Mouse (Mus musculus): Measurements from ENCODE around the gene Crnn. TPM values are rescaled to one million over a fixed set of nuclear protein-coding genes. Genes with fewer than 3 reads are reported as not detected.

The Crnn gene
- polyA plus RNA-seq (2012) = not detected in 2 replicates

DNA sequence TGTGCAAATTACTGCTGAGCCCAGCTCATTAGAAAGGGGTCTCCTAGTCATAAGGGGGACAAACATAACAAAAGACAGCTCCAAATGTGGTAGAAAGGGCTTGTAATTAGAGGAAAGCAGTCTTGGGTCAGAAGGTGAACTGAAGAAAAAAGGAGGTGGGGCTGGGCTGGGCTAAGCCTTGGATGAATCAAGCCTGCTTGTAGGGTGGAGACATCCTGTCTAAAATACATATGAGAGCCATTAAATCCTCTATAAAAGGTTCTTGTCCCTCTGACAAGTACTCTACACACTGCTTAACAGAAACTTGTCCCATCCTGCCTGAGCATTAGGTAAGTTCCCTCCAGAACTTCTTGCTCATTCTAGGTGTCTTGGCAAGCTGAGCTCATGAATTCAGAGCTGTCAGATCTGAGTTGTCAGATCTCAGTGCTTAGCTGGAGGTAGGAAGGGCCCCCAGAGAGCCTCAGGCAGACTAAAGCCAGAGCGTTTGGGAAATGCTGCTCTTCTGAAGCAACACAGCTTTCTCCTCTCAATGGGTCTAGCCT, at the start of gene Crnn:
Crnn (plus strand) TSS at position 278 of the 542 bp plus-strand sequence.
- no peak for TF ChIP-seq GATA1 (IDR thresholded peaks at IDR 0.05; ENCODE audit: low read length)

- TF ChIP-seq GATA1 (IDR thresholded peaks at IDR 0.05; ENCODE audit: low read length) = no peak
Measured at GRCm38 (mm10) chr3:93096447-93096846, 48.1 kb upstream of the Crnn start.

DNA sequence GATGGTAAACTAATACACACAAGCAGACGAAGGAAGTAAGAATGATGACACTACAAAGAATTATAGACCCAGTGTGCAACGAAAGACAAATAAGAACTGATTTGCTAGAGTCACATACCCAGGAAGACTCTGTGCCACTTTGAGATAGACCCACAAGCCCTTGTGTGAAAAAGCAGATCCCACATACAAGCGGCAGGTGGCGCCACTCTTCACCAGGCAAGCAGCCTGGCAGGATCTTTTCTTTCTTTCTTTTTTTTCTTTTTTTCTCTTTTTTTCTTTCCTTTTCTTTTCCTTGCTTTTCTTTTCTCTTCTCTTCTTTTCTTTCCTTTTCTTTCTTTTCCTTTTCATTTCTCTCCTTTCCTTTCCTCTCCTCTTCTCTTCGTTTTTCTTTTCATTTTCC, 32.9 kb upstream of the Crnn start:
- TF ChIP-seq GATA1 (IDR thresholded peaks at IDR 0.05; ENCODE audit: low read length) = no peak

- no peak for TF ChIP-seq GATA1 (IDR thresholded peaks at IDR 0.05; ENCODE audit: low read length)
Measured at GRCm38 (mm10) chr3:93114481-93114880, 30.1 kb upstream of the Crnn start.

- no peak for TF ChIP-seq GATA1 (IDR thresholded peaks at IDR 0.05; ENCODE audit: low read length)
Measured at GRCm38 (mm10) chr3:93119101-93119500, 25.5 kb upstream of the Crnn start.

DNA sequence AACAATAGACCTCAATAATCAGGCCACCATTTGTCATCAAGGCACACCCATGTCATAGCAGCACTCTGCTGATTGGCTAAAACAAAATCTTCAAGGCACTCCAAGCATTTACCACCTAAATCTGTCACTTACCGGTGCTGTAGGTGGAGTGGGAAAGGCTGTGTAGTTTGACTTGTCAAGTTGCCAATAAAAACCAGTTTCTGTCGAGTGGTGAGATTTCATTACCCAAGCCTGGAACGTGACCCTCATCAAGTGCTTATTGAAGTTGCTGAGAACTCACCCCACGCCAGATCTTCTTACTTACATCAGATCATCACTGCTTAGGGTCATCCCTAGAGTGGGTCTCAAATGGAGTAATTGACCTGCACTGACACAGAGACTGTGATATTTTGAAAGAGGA, 16.5 kb upstream of the Crnn start:
- no peak for TF ChIP-seq GATA1 (IDR thresholded peaks at IDR 0.05; ENCODE audit: low read length)

DNA sequence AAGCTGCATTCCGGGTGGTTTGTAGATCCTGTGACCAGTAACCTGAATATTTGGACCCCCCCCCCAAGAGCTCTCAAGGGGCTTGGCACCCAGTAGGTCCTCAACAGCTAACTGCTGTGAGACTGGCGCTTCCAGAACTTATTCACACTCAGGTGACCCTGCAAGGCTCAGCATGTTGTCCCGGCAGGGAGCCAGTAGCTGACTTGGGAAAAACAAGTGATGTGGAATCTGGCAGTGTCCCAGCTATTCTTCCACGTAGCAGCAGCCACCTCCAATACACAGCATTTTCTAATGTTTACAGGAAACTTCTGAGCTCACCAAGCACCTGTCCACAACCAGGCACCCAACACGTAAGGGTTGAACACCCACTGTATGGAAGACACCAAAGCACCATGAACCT, 15.5 kb upstream of the Crnn start:
- no peak for TF ChIP-seq GATA1 (IDR thresholded peaks at IDR 0.05; ENCODE audit: low read length)

DNA sequence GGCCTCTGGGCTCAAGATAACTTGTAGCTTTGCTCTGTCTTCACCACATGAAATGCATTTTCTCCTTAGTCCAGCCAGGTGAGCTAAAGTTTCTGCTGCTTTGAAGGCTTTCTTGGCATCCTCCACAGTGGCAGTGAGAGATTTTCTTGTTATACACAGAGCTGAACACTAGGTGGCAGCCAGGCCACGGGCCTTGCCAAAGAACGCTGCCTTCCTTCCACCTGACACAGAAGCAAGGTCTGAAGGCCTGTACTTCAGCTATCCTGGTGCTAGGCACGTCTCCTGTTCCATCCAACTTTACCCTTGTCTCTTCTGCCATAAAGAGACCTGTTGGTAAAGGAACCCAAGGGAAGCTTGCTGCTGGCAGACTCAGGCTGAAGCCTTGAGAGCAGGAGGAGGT, 14.1 kb upstream of the Crnn start:
- no peak for TF ChIP-seq GATA1 (IDR thresholded peaks at IDR 0.05; ENCODE audit: low read length)

DNA sequence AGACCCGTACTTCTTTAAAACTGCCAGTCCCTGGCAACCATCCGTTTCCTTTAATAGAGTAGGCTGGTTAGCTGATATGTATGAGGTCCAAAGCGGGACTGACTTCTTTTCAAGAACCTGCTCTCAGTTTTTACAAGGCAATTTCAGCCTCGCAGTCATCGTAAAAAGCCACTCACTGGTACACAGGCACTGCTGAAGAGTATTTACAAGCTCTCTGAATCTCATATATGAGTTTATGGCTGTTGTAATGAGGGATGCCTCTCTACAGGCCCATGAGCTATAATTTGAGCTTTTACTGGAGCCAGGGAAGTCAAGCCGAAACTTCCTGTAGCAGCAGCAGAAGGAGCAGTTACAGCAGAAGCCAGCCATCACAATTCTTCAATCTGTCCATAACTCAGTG, 17.9 kb downstream of the Crnn start:
- no peak for TF ChIP-seq GATA1 (IDR thresholded peaks at IDR 0.05; ENCODE audit: low read length)

DNA sequence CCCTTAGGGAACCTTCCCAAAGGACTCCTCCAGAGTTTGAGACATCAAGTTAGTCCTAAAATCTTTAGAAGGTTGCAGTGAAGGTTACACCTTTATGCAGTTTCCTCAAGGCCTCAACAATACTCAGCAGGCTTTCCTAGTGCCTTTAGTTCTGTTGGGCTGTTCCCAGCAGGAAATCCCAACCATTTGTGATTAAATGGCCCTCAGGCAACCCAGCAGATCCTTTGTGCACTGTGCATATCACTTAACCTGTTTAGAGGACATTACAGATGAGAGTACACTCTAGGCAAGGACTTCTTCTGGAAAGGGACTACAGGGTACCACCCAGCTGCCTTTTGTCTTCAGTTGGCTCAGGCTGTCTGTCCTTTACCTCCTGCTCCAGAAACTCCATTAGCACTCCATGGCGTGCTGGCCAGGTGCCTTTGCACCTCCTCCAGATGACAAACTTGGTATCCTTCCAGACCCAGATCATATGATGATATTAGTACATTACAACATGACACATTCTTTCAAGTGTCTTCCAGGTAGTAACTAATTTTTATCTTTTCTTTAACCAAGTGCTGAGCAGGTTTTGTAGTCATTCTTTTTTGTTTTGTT, 18.5 kb downstream of the Crnn start:
- TF ChIP-seq GATA1 (IDR thresholded peaks at IDR 0.05; ENCODE audit: low read length) = no peak

- no peak for TF ChIP-seq GATA1 (IDR thresholded peaks at IDR 0.05; ENCODE audit: low read length)
Measured at GRCm38 (mm10) chr3:93180856-93181255, 36.3 kb downstream of the Crnn start.

GRCm38 (mm10) chr3:93196978-93197377, 52.4 kb downstream of the Crnn start, which contains the start of gene Flg2:
Flg2 (plus strand) TSS chr3:93197278.
- TF ChIP-seq GATA1 (IDR thresholded peaks at IDR 0.05; ENCODE audit: low read length) = no peak

Other genes with a start within 250 kb of the Crnn start
- not detected in 2 replicates for gene Lce3a, start 218.6 kb upstream of the Crnn start, polyA plus RNA-seq (2012)
- gene Lce3b, start 211.8 kb upstream of the Crnn start, polyA plus RNA-seq (2012) = not detected in 2 replicates
- not detected in 2 replicates for gene Lce3c, start 200.3 kb upstream of the Crnn start, polyA plus RNA-seq (2012)
- gene Lce3d, start 187.4 kb upstream of the Crnn start, polyA plus RNA-seq (2012) = not detected in 2 replicates
- gene Lce3e, start 177.7 kb upstream of the Crnn start, polyA plus RNA-seq (2012) = not detected in 2 replicates
- gene Lce3f, start 152.6 kb upstream of the Crnn start, polyA plus RNA-seq (2012) = not detected in 2 replicates
- gene Crct1, start 129.1 kb upstream of the Crnn start, polyA plus RNA-seq (2012) = not detected in 2 replicates
- gene Lce1m, start 125.7 kb upstream of the Crnn start, polyA plus RNA-seq (2012) = not detected in 2 replicates
- gene Gm4858, start 76.0 kb upstream of the Crnn start, polyA plus RNA-seq (2012) = not detected in 2 replicates
- gene Flg2, start 52.5 kb downstream of the Crnn start, polyA plus RNA-seq (2012) = not detected in 2 replicates
- not detected in 2 replicates for gene Flg, start 128.7 kb downstream of the Crnn start, polyA plus RNA-seq (2012)
- not detected in 2 replicates for gene Hrnr, start 175.0 kb downstream of the Crnn start, polyA plus RNA-seq (2012)
- gene Rptn, start 248.9 kb downstream of the Crnn start, polyA plus RNA-seq (2012) = not detected in 2 replicates

All from G1E-ER4 (cell line).